Mouse (Mus musculus): ENCODE results near the gene March1.
A peak's percentile ranks its signal among the peaks of the same experiment; 100 is the strongest.
"Not testable (repeated sequence)": the region's sequence is repeated elsewhere in the genome, so short reads cannot be mapped to it uniquely, and the experiment has no call there.

Gene March1

GRCm38 (mm10) chr8:66415234-66415633, 797.5 kb downstream of the March1 start:
- no peak for DNase-seq (ENCODE audit: low spot score)

GRCm38 (mm10) chr8:66417591-66417990, 799.9 kb downstream of the March1 start:
- not testable (repeated sequence) for DNase-seq (ENCODE audit: low spot score)

GRCm38 (mm10) chr8:66430639-66431038, 812.9 kb downstream of the March1 start:
- DNase-seq (ENCODE audit: low spot score): no peak

GRCm38 (mm10) chr8:66433577-66433976, 815.9 kb downstream of the March1 start:
- no peak for DNase-seq (ENCODE audit: low spot score)

GRCm38 (mm10) chr8:66436804-66437203, 819.1 kb downstream of the March1 start:
- no peak for DNase-seq (ENCODE audit: low spot score)

GRCm38 (mm10) chr8:66437929-66438328, 820.2 kb downstream of the March1 start:
- DNase-seq (ENCODE audit: low spot score): no peak

GRCm38 (mm10) chr8:66438468-66438867, 820.8 kb downstream of the March1 start:
- no peak for DNase-seq (ENCODE audit: low spot score)

- DNase-seq (ENCODE audit: low spot score): peak; percentile 22
Observed at GRCm38 (mm10) chr8:66441123-66441522, 823.4 kb downstream of the March1 start.

- peak; percentile 57 for DNase-seq (ENCODE audit: low spot score)
Observed at GRCm38 (mm10) chr8:66442778-66443177, 825.1 kb downstream of the March1 start.

GRCm38 (mm10) chr8:66444141-66444540, 826.4 kb downstream of the March1 start:
- no peak for DNase-seq (ENCODE audit: low spot score)

GRCm38 (mm10) chr8:66445351-66445750, 827.7 kb downstream of the March1 start:
- DNase-seq (ENCODE audit: low spot score): no peak

GRCm38 (mm10) chr8:66450691-66451090, 833.0 kb downstream of the March1 start:
- peak; percentile 72 for DNase-seq (ENCODE audit: low spot score)

- DNase-seq (ENCODE audit: low spot score): peak; percentile 30
Observed at GRCm38 (mm10) chr8:66457057-66457456, 839.4 kb downstream of the March1 start.

- no peak for DNase-seq (ENCODE audit: low spot score)
Observed at GRCm38 (mm10) chr8:66469821-66470220, 852.1 kb downstream of the March1 start.

GRCm38 (mm10) chr8:66476880-66477279, 859.2 kb downstream of the March1 start:
- no peak for DNase-seq (ENCODE audit: low spot score)

GRCm38 (mm10) chr8:66486084-66486763, 868.5 kb downstream of the March1 start, which contains the start of gene Tma16:
Gene Tma16 (minus strand): TSS chr8:66486530.
- peak; percentile 94 for DNase-seq (ENCODE audit: low spot score)

- no peak for DNase-seq (ENCODE audit: low spot score)
Observed at GRCm38 (mm10) chr8:66488556-66488955, 870.9 kb downstream of the March1 start.

GRCm38 (mm10) chr8:66490624-66491023, 872.9 kb downstream of the March1 start:
- no peak for DNase-seq (ENCODE audit: low spot score)

GRCm38 (mm10) chr8:66494496-66494895, 876.8 kb downstream of the March1 start:
- DNase-seq (ENCODE audit: low spot score): peak; percentile 85

GRCm38 (mm10) chr8:66495726-66496125, 878.0 kb downstream of the March1 start:
- peak; percentile 85 for DNase-seq (ENCODE audit: low spot score)

- peak; percentile 87 for DNase-seq (ENCODE audit: low spot score)
Observed at GRCm38 (mm10) chr8:66496998-66497577, 879.4 kb downstream of the March1 start.

GRCm38 (mm10) chr8:66503381-66503780, 885.7 kb downstream of the March1 start:
- DNase-seq (ENCODE audit: low spot score): no peak

- DNase-seq (ENCODE audit: low spot score): no peak
Observed at GRCm38 (mm10) chr8:66511537-66511936, 893.8 kb downstream of the March1 start, which contains the start of gene Tktl2. Gene Tktl2 (plus strand): TSS chr8:66511756.

GRCm38 (mm10) chr8:66519149-66519548, 901.4 kb downstream of the March1 start:
- no peak for DNase-seq (ENCODE audit: low spot score)

Data from adipocyte (in vitro differentiated cells).